ENCODE assay signal across 23 mouse cellular contexts in the genomic region with DNA sequence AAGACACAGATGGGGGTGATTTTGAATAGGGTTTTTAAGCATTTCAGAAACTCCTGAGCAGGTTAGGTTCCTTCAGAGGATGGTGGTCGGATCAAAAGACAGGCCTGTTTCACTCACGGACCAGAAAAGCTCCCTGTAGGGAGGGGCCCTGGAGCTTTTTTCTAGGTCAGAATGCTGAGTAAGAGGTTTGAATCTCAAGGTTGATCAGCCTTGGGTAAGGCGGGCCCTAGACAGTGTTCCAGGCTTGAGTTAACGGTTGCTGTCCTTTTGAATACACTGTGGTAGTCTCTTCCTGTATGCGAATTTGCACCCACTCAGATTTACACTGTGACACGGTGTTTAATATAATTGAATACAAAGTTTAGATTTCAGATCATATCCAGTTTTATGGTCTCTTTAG.
"Had no signal": no experiment of that assay in that cellular context is flagged by ENCODE, and none has a peak within 500 bp of the region (broad histone marks: within the 10 kb centered on the region; RNA-seq: fewer than 3 reads in every experiment).

No protein-coding gene starts in this region.

- H3K36me3 ChIP-seq: limb, embryonic 10.5 days; limb, embryonic 13.5 days; liver, embryonic 12.5 days; liver, embryonic 15.5 days; lung, embryonic 15.5 days; midbrain, embryonic 10.5 days; midbrain, embryonic 13.5 days; neural tube, embryonic 13.5 days; stomach, embryonic 15.5 days had no signal

- H3K4me3 ChIP-seq: layer of hippocampus, adult 2 months; limb, embryonic 10.5 days; limb, embryonic 13.5 days; liver, embryonic 12.5 days; liver, embryonic 15.5 days; lung, embryonic 15.5 days; megakaryocyte, embryonic 14.5 days; midbrain, embryonic 10.5 days; midbrain, embryonic 13.5 days; myocyte; neural tube, embryonic 13.5 days; stomach, embryonic 15.5 days had no signal

- H3K9ac ChIP-seq: limb, embryonic 13.5 days; liver, embryonic 12.5 days; liver, embryonic 15.5 days; lung, embryonic 15.5 days; midbrain, embryonic 13.5 days; neural tube, embryonic 13.5 days; stomach, embryonic 15.5 days had no signal

- H3K27ac ChIP-seq: kidney, postnatal 0 days; layer of hippocampus, adult 2 months; limb, embryonic 10.5 days; limb, embryonic 13.5 days; liver, embryonic 12.5 days; liver, embryonic 15.5 days; lung, embryonic 15.5 days; midbrain, embryonic 10.5 days; midbrain, embryonic 13.5 days; neural tube, embryonic 13.5 days; stomach, embryonic 15.5 days had no signal

- H3K4me1 ChIP-seq: limb, embryonic 10.5 days; limb, embryonic 13.5 days; liver, embryonic 12.5 days; liver, embryonic 15.5 days; lung, embryonic 15.5 days; megakaryocyte, embryonic 14.5 days; midbrain, embryonic 10.5 days; midbrain, embryonic 13.5 days; stomach, embryonic 15.5 days had no signal

- ATAC-seq: liver, embryonic 12.5 days; midbrain, embryonic 13.5 days; midbrain, embryonic 16.5 days had no signal

- DNase-seq: kidney, postnatal 25 days; liver; lung, adult 18-20 months; lung, postnatal 10 days; lung, postnatal 36 days; retina, postnatal 1 day; right cerebral cortex, postnatal 25 days; spleen, adult 18-20 months; thymus, postnatal 25 days had no signal

- H3K9me3 ChIP-seq: limb, embryonic 10.5 days; limb, embryonic 13.5 days; liver, embryonic 12.5 days; liver, embryonic 15.5 days; lung, embryonic 15.5 days; midbrain, embryonic 10.5 days; midbrain, embryonic 13.5 days; neural tube, embryonic 13.5 days; stomach, embryonic 15.5 days had no signal
